Mouse (Mus musculus) liver (tissue): ENCODE data around the gene Cped1.

Experiments used
- DNase-seq: peaks from one replicate; pipeline ENCODE4 v3.0.0-alpha.2; 2020; ENCODE audit warnings: mixed read lengths

Cped1 gene

DNA sequence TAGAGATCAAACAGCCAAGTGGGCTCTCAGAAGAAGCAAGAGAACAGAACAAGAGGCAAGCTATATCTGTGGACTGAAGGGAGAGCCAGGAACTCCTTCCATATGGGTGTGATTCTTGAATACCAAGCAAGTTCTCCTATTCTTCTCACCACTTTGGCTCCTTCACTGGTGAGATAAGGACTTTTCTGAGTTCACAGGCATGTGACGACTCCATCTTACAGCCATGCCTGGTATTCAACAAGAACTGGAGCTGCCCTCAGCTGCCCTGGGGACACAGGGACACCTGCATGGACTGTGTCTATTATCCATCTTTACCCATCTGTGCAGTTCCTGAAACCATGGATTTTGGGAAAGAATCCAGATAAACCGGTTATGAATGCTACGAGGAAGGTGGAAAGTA lies 15.2 kb downstream of the Cped1 start:
- DNase-seq, result no peak

DNA sequence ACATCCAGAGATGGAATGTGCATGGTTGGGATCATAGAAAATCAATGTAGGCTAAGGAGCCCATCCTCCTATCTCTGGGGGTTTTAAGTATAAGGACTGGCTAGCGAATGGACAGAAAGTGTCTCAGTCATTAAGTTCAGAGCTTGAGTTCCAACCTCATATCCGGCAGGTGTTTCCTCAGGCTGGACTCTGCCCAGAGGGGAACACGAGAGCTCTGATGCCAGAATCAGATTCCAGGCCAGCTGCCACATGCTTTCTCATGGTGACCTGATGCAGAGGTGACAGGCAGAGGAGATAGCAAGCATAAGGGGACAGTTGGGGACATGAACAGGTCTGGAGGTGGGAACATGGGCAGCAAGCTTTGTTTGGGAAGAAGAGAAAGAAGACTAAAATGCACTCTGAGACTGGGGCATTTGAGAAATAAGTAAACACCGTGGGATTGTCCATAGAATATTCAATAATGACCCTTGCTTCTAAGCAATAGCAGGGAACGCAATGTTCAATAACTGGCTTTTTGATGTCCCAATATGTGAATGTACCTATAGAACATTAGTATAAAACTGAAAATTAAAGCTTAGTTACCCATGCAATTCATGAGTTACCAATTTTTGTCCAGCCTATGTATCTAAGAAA lies 15.7 kb downstream of the Cped1 start:
- DNase-seq, result no peak

- DNase-seq, result no peak
These were observed 16.9 kb downstream of the Cped1 start for GRCm38 (mm10) chr6:22002521-22003199.

GRCm38 (mm10) chr6:22003200-22003587 lies 17.5 kb downstream of the Cped1 start:
- no peak for DNase-seq

DNA sequence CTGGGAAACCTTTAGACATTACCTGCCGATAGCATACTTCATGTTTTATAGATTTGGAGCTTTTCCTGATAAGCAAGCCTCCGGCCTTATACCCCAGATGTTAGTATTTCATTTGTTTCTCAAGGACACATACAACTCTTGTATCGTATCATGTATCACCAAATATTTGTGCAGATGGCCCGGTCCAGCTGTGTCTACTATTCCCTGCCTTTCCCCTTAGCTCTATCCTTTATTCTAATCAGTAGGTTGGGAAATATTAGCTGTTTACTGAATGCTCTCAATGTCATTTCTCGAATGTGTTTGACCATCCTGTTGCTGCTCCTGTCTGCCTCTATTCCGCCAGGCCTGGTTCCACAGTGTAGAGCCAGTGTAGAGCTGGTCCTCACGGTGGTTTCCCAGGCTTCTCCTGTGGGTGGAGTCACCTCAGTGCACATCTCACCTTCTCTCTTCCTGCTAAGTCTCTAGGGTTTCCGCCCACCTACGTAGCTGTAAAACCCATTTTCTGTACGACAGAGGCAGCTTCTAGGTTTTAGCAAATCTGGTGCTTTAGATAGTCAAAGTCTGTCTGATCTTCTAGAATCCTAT lies 18.3 kb downstream of the Cped1 start:
- no peak for DNase-seq

- no peak for DNase-seq
These were observed 22.6 kb downstream of the Cped1 start for GRCm38 (mm10) chr6:22008346-22008745.

DNA sequence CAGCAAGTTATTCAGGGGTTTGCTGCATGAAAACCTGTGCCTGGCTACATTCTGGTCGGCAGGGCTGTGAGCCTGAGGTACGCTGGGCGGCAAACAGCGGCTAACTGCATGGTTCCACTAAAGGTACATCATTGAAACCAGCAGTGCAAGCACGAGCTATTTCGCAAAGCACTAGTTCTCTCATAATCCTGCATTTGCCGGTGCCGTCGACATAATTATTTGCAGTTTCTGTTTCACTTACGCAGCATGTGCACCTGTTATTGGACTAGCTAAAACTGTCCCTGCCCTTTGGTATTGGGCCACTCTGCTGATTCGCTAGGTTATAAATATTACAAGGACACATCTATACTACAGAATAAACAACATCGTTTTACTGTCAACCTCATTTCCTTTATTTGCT lies 24.5 kb downstream of the Cped1 start:
- DNase-seq, result no peak

- no peak for DNase-seq
These were observed 25.1 kb downstream of the Cped1 start for GRCm38 (mm10) chr6:22010761-22011281.

DNA sequence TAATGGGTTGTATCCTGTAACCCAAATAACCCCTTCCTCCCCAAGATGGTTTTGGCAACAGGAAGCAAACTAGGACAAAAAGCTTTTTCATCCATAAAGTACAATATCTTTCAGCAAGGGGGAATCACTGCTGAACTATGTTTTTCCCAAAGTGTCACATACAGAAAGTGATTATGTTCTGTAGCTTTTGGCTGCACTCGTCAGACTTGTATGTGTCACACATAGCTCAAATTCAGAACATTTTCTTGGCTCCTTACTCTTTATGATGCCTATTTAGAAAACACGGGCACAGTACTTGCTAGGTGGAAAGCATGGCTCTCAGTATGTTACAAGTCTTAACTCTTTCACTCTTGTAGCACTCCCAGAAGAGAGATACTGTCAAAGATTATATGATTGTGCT lies 25.8 kb downstream of the Cped1 start:
- DNase-seq, result no peak

- DNase-seq, result no peak
These were observed 26.4 kb downstream of the Cped1 start for GRCm38 (mm10) chr6:22012099-22012498.

- DNase-seq, result no peak
These were observed 26.8 kb downstream of the Cped1 start for GRCm38 (mm10) chr6:22012501-22012900.

- DNase-seq, result no peak
These were observed 27.7 kb downstream of the Cped1 start for GRCm38 (mm10) chr6:22013394-22013793.

DNA sequence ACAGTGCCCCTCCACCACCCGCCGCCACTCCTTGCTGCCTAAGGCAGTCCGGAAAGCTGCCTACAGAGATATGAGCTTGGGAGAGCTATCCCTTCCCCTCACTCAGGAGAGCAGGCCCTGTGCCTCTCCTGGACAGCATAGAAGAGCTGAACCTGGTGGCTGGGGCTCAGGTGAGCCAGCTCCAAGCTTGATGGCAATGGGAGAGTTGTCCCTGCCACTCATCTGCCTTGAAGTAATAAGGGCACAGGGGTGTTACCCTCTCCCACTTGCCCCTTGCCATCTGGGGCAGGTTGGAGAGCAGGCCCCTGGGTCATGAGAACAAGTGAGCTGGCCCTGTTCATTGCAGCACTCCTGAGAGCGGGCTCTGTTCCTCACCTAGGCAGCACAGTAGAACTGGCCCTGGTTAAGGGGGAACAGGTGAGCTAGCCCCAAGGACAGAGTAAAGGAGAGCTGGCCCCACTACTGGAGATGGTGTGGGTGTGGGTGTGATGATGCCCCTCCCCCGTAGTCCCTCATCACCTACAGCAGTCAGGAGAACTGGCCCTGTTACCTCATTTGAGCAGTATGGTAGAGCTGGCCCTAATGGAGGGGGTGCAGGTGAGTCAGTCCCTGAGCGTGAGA lies 28.7 kb downstream of the Cped1 start:
- no peak for DNase-seq

- DNase-seq, result no peak
These were observed 31.9 kb downstream of the Cped1 start for GRCm38 (mm10) chr6:22017631-22018030.

DNA sequence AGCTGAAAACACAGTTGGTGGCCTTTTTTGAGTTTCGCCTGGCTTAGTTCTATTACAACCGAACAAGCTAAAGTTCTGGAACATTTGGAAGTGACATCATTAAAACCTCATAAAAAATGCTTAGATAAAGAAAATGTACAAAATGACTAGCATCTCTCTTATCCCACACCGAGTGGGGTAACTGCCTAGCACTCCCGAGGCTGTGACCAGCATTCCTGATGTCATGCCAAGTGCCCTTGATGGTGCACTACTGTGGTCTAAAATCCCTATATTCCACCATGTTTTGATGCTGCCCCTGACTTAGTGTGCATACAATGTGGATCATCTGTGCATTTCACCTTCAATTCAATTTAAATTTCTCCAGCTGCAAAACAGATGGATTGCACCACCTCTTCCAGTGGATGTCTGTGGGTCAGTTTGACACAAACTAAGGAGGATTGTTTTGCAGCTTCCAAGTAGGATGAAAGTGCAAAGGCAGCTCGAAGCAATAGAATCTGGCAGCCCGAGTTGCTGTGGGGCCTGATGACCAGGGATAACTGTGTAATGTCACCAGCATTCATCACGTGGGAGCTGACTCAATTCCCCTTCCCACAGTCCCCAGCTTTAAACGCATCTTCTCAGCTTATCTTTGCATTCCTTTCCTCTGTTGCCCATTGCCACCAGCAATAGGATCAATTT lies 33.2 kb downstream of the Cped1 start:
- no peak for DNase-seq

DNA sequence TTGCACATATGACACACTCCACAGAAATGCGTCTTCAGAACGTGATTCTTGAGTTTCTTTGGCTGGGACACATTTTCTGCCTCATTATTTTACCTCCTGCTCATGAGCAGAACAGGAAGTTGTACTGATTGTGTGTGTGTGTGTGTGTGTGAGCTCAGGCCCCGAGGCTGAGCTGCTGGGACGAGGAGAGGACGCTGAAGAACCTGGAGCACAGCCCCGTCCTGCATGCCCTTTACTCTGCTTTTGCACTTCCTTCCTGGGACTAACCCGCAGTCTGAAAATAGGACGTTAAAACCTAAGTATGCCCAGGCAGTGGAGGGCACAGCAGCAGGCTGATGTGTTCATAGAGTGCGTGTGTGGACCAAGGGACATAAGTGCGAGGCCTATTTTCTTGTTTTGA lies 33.9 kb downstream of the Cped1 start:
- no peak for DNase-seq

DNA sequence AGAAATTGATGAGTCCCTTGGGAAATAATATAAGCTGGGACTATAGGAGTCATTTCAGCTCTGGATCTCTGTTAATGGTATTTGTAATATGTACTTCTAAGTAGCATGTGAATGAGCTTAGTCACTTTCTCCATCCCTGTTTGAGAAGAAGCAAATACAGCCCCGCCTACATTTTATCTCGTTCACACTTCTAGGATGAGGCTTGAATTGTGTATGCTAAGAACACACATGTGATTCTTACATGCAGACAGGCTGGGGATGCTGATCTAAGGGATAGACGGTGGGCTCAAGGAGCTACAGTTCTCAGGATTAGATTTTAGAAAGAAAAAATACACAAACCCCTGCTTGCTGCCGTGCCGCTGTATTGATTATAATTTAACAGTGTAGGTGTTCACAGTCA lies 35.0 kb downstream of the Cped1 start:
- no peak for DNase-seq

GRCm38 (mm10) chr6:22021315-22021714 lies 35.6 kb downstream of the Cped1 start:
- DNase-seq, result no peak

DNA sequence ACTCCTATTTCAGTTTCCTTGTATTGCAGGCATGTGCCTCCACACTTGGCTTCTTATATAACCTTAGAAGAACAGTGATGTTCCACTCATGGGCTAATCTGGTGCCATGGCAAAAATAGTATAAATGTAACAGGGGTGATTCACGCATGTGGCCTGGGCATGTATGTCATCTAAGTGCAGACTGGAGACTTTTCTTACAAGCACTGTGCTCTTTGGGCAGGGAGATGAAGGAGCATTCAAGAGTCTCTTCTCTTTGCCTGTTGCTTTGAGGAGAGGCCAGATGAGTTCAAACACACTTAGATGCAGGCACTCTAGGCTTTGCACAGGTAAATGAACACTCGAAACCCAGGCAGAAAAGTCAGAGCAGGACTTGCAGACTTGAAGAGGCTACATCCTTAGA lies 38.5 kb downstream of the Cped1 start:
- DNase-seq, result no peak

GRCm38 (mm10) chr6:22025584-22026357 lies 40.1 kb downstream of the Cped1 start:
- no peak for DNase-seq

GRCm38 (mm10) chr6:22026358-22026673 lies 40.6 kb downstream of the Cped1 start:
- DNase-seq, result no peak

- DNase-seq, result no peak
These were observed 41.3 kb downstream of the Cped1 start for GRCm38 (mm10) chr6:22026761-22027594.
